Mouse (Mus musculus): ENCODE results near the gene Fam71e1.

- TF ChIP-seq CTCF (conservative IDR thresholded peaks at IDR 0.05; ENCODE audit: insufficient read depth, insufficient read length, low read depth, low read length) (no peak), POLR2A (IDR thresholded peaks at IDR 0.05; ENCODE audit: low read depth, low read length) (no peak)
Observed at GRCm38 (mm10) chr7:44547041-44547440, 50.7 kb downstream of the Fam71e1 start.

Data from kidney, adult 2 months (tissue).